Comparison of ENCODE assay signal across 23 mouse cellular contexts in the genomic region with DNA sequence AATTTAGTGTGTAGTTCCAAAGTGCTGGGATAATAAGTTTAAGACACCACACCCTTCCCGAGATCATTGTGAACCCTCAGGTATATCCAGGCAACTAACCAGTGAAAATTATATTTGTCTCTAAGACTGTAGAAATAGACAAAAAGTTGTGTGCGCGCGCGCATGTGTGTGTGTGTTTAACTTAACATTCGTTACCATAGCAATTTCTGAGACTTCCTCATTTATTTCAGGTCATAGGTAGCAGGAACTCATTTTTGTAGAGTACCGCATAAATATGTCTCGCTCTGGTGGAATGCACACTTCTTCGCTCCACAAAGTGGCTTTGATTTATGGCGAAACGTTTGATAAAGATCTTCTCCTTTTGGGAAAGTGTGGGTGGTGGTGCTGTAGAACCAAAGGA.
DNase-seq lines count a peak whose midpoint lies in the region; ATAC-seq and TF ChIP-seq lines count a peak whose summit lies in the region.
"Had no signal": no experiment of that assay in that cellular context is flagged by ENCODE, and none has a peak within 500 bp of the region (broad histone marks: within the 10 kb centered on the region; RNA-seq: fewer than 3 reads in every experiment).

No protein-coding gene starts in this region.

- H3K4me1 ChIP-seq in lung, adult 2 months (ENCODE audit: control insufficient read depth, insufficient read depth, low read length) = peaks cover 3% of the 10 kb centered on the region
- no peaks in the 10 kb centered on the region for H3K4me1 ChIP-seq in MEL (ENCODE audit: control insufficient read depth in 1 of 2, insufficient read depth in 2 of 2, low read length in 2 of 2)

- no peaks in the 10 kb centered on the region for H3K9me3 ChIP-seq in MEL (replicated peaks; ENCODE audit: insufficient read depth, low read length)
- H3K9me3 ChIP-seq: forebrain, embryonic 13.5 days; hindbrain, embryonic 12.5 days; limb, embryonic 15.5 days; liver, embryonic 15.5 days; neural tube, embryonic 13.5 days had no signal

- peaks cover 0 to 2% of the 10 kb centered on the region in 2 experiments; a peak in 2 of 4 replicates for H3K36me3 ChIP-seq in MEL (ENCODE audit: control insufficient read depth in 1 of 2, insufficient read depth in 2 of 2, low read length in 2 of 2)
- H3K36me3 ChIP-seq: hindbrain, embryonic 12.5 days; limb, embryonic 15.5 days; liver, embryonic 15.5 days; neural tube, embryonic 13.5 days had no signal

- H3K27ac ChIP-seq in MEL (ENCODE audit: control insufficient read depth, low read depth, low read length) = no peak overlapping the region
- H3K27ac ChIP-seq: forebrain, embryonic 13.5 days; hindbrain, embryonic 12.5 days; limb, embryonic 15.5 days; liver, embryonic 15.5 days; neural tube, embryonic 13.5 days had no signal

- TF ChIP-seq POLR2A in lung, adult 2 months (IDR thresholded peaks at IDR 0.05; ENCODE audit: borderline replicate concordance, extremely low read depth, low read depth, low read length) = no peak
- no peak for TF ChIP-seq POLR2A in MEL (IDR thresholded peaks at IDR 0.05; ENCODE audit: control insufficient read depth in 1 of 2, insufficient read depth in 1 of 2, low read depth in 1 of 2, low read length in 2 of 2, poor library complexity in 1 of 2)

- H3K27me3 ChIP-seq in MEL (ENCODE audit: control insufficient read depth in 1 of 2, insufficient read depth in 2 of 2, low read length in 2 of 2) = no peaks in the 10 kb centered on the region
- H3K27me3 ChIP-seq: forebrain, embryonic 13.5 days; hindbrain, embryonic 12.5 days; limb, embryonic 15.5 days; liver, embryonic 15.5 days; neural tube, embryonic 13.5 days; Patski had no signal

- DNase-seq in lung, postnatal 36 days = peak; percentile 60
- DNase-seq in lung, adult 2 months = no peak
- peak; percentile 75 to 81 for DNase-seq in B cell, adult 2 months
- peak; percentile 35 for DNase-seq in MEL (ENCODE audit: low read depth, low spot score)
- DNase-seq in embryo, embryonic 9.5 days (ENCODE audit: extremely low spot score) = no peak
- DNase-seq in frontal cortex, postnatal 14 days (ENCODE audit: low spot score in 2 of 2) = no peak
- DNase-seq: adrenal gland, postnatal 25 days; cerebellum, adult 11 months; cerebellum, postnatal 36 days; gastrocnemius, postnatal 14 days; kidney, adult 2 months; kidney, postnatal 14 days; lung, postnatal 14 days had no signal

- no peak for TF ChIP-seq RAD21 in MEL (IDR thresholded peaks at IDR 0.05; ENCODE audit: low read depth, low read length)

- no peaks in the 10 kb centered on the region for H3K79me2 ChIP-seq in MEL (ENCODE audit: control insufficient read depth, insufficient read depth, low read length, poor library complexity)

- WGBS in lung, adult 2 months = 75% methylated on average over 11 of the region's 11 CpGs

- no peak for TF ChIP-seq CTCF in lung, adult 2 months (IDR thresholded peaks at IDR 0.05; ENCODE audit: insufficient read depth, low read length)
- TF ChIP-seq CTCF in MEL (IDR thresholded peaks at IDR 0.05 in 2 of 3, conservative IDR thresholded peaks at IDR 0.05 in 1 of 3; ENCODE audit: control insufficient read depth in 1 of 3, insufficient read depth in 1 of 3, low read depth in 2 of 3, low read length in 3 of 3, poor library complexity in 1 of 3, severe bottlenecking in 1 of 3) = no peak

- ATAC-seq in megakaryocyte progenitor cell, adult 5-6 weeks (replicated peaks; ENCODE audit: poor library complexity) = peak; percentile 70
- ATAC-seq: activated CD4-positive, CD25-positive, alpha-beta regulatory T cell, adult 4 months; forebrain, embryonic 13.5 days; inflammation-experienced regulatory T-cells, adult 6 months; Patski had no signal

- H3K9ac ChIP-seq in MEL (ENCODE audit: control insufficient read depth, low read depth, low read length, poor library complexity, severe bottlenecking) = no peak overlapping the region
- H3K9ac ChIP-seq: forebrain, embryonic 13.5 days; hindbrain, embryonic 12.5 days; limb, embryonic 15.5 days; liver, embryonic 15.5 days; neural tube, embryonic 13.5 days had no signal

- TF ChIP-seq EP300 in MEL (IDR thresholded peaks at IDR 0.05; ENCODE audit: low read depth in 1 of 2, low read length in 2 of 2) = no peak

- H3K4me3 ChIP-seq in lung, adult 2 months (replicated peaks; ENCODE audit: extremely low read depth, low read depth, low read length) = no peak overlapping the region
- H3K4me3 ChIP-seq in MEL (ENCODE audit: control insufficient read depth in 1 of 2, insufficient read depth in 1 of 2, low read depth in 2 of 2, low read length in 2 of 2) = no peak overlapping the region
- H3K4me3 ChIP-seq: erythroblast, embryonic 14.5 days; forebrain, embryonic 13.5 days; hindbrain, embryonic 12.5 days; limb, embryonic 15.5 days; liver, embryonic 15.5 days; neural tube, embryonic 13.5 days had no signal

TF ChIP-seq in MEL, 35 proteins besides CTCF, POLR2A, EP300 and RAD21:
- no peak for TF ChIP-seq UBTF (IDR thresholded peaks at IDR 0.05; ENCODE audit: borderline replicate concordance, insufficient read depth, low read depth, low read length)
- no peak for TF ChIP-seq MXI1 (IDR thresholded peaks at IDR 0.05; ENCODE audit: low read depth, low read length)
- TF ChIP-seq POLR2AphosphoS5 (IDR thresholded peaks at IDR 0.05; ENCODE audit: borderline replicate concordance, low read depth, low read length) = no peak
- TF ChIP-seq USF2 (IDR thresholded peaks at IDR 0.05; ENCODE audit: borderline replicate concordance in 1 of 2, insufficient read depth in 1 of 2, low read depth in 1 of 2, low read length in 2 of 2) = no peak
- no peak for TF ChIP-seq MAFK (IDR thresholded peaks at IDR 0.05; ENCODE audit: borderline replicate concordance, low read depth, low read length)
- TF ChIP-seq MYB (IDR thresholded peaks at IDR 0.05; ENCODE audit: low read depth, low read length) = no peak
- no peak for TF ChIP-seq MAX (IDR thresholded peaks at IDR 0.05; ENCODE audit: low read length)
- TF ChIP-seq ZMIZ1 (IDR thresholded peaks at IDR 0.05; ENCODE audit: low read depth, low read length) = no peak
- TF ChIP-seq POLR2AphosphoS2 (IDR thresholded peaks at IDR 0.05; ENCODE audit: low read length) = no peak
- TF ChIP-seq ZKSCAN1 (IDR thresholded peaks at IDR 0.05; ENCODE audit: low read depth, low read length) = no peak
- TF ChIP-seq MAZ (IDR thresholded peaks at IDR 0.05; ENCODE audit: low read depth, low read length) = no peak
- TF ChIP-seq ETS1 (IDR thresholded peaks at IDR 0.05; ENCODE audit: low read depth, low read length) = no peak

Comparison
In these comparisons a context has a peak if more than half of its experiments do, and no peak if none do; other contexts are left out.
1. DNase-seq: peak in lung, postnatal 36 days (single experiment), B cell, adult 2 months (2 of 2) and MEL (single experiment); none in lung, adult 2 months (single experiment), embryo, embryonic 9.5 days (single experiment) and frontal cortex, postnatal 14 days (0 of 2).